7 mouse cellular contexts compared by ENCODE assay signal in genomic region chr3:89534566-89535097, GRCm38 (mm10). TPM values are rescaled to one million over a fixed set of nuclear protein-coding genes. Genes with fewer than 3 reads are reported as not detected.
A peak's percentile ranks its signal among the peaks of the same experiment; 100 is the strongest.
DNase-seq lines count a peak whose midpoint lies in the region; ATAC-seq and TF ChIP-seq lines count a peak whose summit lies in the region.

No protein-coding gene starts in this region.

- H3K9ac ChIP-seq in neural tube, embryonic 13.5 days: no peak overlapping the region
- no peak overlapping the region for H3K9ac ChIP-seq in heart, embryonic 14.5 days (ENCODE audit: low read length)
- no peak overlapping the region for H3K9ac ChIP-seq in neural tube, embryonic 14.5 days (replicated peaks; ENCODE audit: low read depth, low read length)

- no peaks in the 10 kb centered on the region for H3K9me3 ChIP-seq in neural tube, embryonic 13.5 days
- H3K9me3 ChIP-seq in heart, embryonic 14.5 days (ENCODE audit: control insufficient read depth, low read length): no peaks in the 10 kb centered on the region
- no peaks in the 10 kb centered on the region for H3K9me3 ChIP-seq in neural tube, embryonic 14.5 days (ENCODE audit: control insufficient read depth, low read length)

- 0 out of 2 replicates have a peak overlapping the region, but pooled peaks have one; percentile 23 for H3K27ac ChIP-seq in neural tube, embryonic 13.5 days (replicated peaks)
- H3K27ac ChIP-seq in cerebellum, adult 2 months (ENCODE audit: insufficient read depth, low read length): no peak overlapping the region
- H3K27ac ChIP-seq in heart, embryonic 14.5 days (replicated peaks in 1 of 2; ENCODE audit: control insufficient read depth in 1 of 2, insufficient read depth in 1 of 2, low read depth in 2 of 2, low read length in 2 of 2): peak overlapping the region in 1 of 2 experiments; percentile 34; a peak in 1 of 4 replicates
- no peak overlapping the region for H3K27ac ChIP-seq in neural tube, embryonic 14.5 days (ENCODE audit: low read depth, low read length)

- TF ChIP-seq CTCF in cerebellum, adult 2 months (IDR thresholded peaks at IDR 0.05; ENCODE audit: borderline replicate concordance, insufficient read depth, low read depth, low read length): no peak

- no peak overlapping the region for H3K4me3 ChIP-seq in neural tube, embryonic 13.5 days
- no peak overlapping the region for H3K4me3 ChIP-seq in cerebellum, adult 2 months (replicated peaks; ENCODE audit: insufficient read depth, low read depth, low read length)
- H3K4me3 ChIP-seq in heart, embryonic 14.5 days (ENCODE audit: control insufficient read depth in 1 of 2, insufficient read depth in 1 of 2, low read depth in 1 of 2, low read length in 2 of 2): no peak overlapping the region
- no peak overlapping the region for H3K4me3 ChIP-seq in neural tube, embryonic 14.5 days (ENCODE audit: low read depth, low read length)

- 42% methylated on average over 6 of the region's 6 CpGs for WGBS in neural tube, embryonic 13.5 days
- 2% methylated on average over 6 of the region's 6 CpGs for WGBS in cerebellum, adult 2 months
- 7% methylated on average over 6 of the region's 6 CpGs for WGBS in heart, embryonic 14.5 days
- WGBS in neural tube, embryonic 14.5 days: 38% methylated on average over 6 of the region's 6 CpGs

- TF ChIP-seq POLR2A in cerebellum, adult 2 months (IDR thresholded peaks at IDR 0.05; ENCODE audit: borderline replicate concordance, insufficient read depth, low read length): no peak

- no peaks in the 10 kb centered on the region for H3K36me3 ChIP-seq in neural tube, embryonic 13.5 days
- H3K36me3 ChIP-seq in heart, embryonic 14.5 days (ENCODE audit: control insufficient read depth, insufficient read depth, low read length): no peaks in the 10 kb centered on the region
- no peaks in the 10 kb centered on the region for H3K36me3 ChIP-seq in neural tube, embryonic 14.5 days (ENCODE audit: control insufficient read depth, insufficient read depth, low read length)

- peaks cover 11% of the 10 kb centered on the region for H3K4me1 ChIP-seq in neural tube, embryonic 13.5 days (replicated peaks)
- peaks cover 6% of the 10 kb centered on the region for H3K4me1 ChIP-seq in cerebellum, adult 2 months (ENCODE audit: control insufficient read depth, insufficient read depth, low read length)
- H3K4me1 ChIP-seq in heart, embryonic 14.5 days (ENCODE audit: control insufficient read depth in 2 of 2, insufficient read depth in 2 of 2, low read length in 2 of 2): peaks cover 8 to 13% of the 10 kb centered on the region in 2 experiments
- no peaks in the 10 kb centered on the region for H3K4me1 ChIP-seq in neural tube, embryonic 14.5 days (ENCODE audit: control insufficient read depth, insufficient read depth, low read length)

- H3K4me2 ChIP-seq in neural tube, embryonic 13.5 days: no peak overlapping the region
- H3K4me2 ChIP-seq in heart, embryonic 14.5 days (ENCODE audit: low read length): no peak overlapping the region
- no peak overlapping the region for H3K4me2 ChIP-seq in neural tube, embryonic 14.5 days (ENCODE audit: low read depth, low read length)

- peak; percentile 57; the same call in 1 of the 2 replicates for ATAC-seq in neural tube, embryonic 13.5 days (ENCODE audit: low read depth)
- ATAC-seq in heart, embryonic 14.5 days (ENCODE audit: insufficient number of reproducible peaks, insufficient read depth, low FRiP score, low read depth): peak; percentile 58; the same call in 1 of the 2 replicates
- peak; percentile 61; the same call in 1 of the 2 replicates for ATAC-seq in neural tube, embryonic 14.5 days (ENCODE audit: low read depth)

- no peak for DNase-seq in neural tube, embryonic 10.5 days (ENCODE audit: extremely low spot score, low spot score)
- DNase-seq in cerebellum, adult 2 months: peak; percentile 77 to 87
- DNase-seq in natural killer cell, adult 2 months (ENCODE audit: low spot score in 2 of 2): no peak
- no peak for DNase-seq in layer of hippocampus, postnatal 25 days (ENCODE audit: extremely low spot score in 1 of 2, low spot score in 1 of 2)

- H3K27me3 ChIP-seq in neural tube, embryonic 13.5 days: no peaks in the 10 kb centered on the region
- no peaks in the 10 kb centered on the region; the same call in 1 of the 2 replicates for H3K27me3 ChIP-seq in cerebellum, adult 2 months (ENCODE audit: control insufficient read depth, insufficient read depth, low read length)
- peaks cover 34% of the 10 kb centered on the region for H3K27me3 ChIP-seq in heart, embryonic 14.5 days (ENCODE audit: control insufficient read depth, insufficient read depth, low read length)
- H3K27me3 ChIP-seq in neural tube, embryonic 14.5 days (ENCODE audit: control insufficient read depth, insufficient read depth, low read length): no peaks in the 10 kb centered on the region

RNA-seq across cellular contexts. Expression of gene Kcnn3, which starts 14.7 kb away (rescaled TPM):
- polyA plus RNA-seq in neural tube, embryonic 13.5 days (2015; fragmentation: Nextera tagmentation; extraction: Ambion mirVana): 4.8 and 5.5 TPM in 2 replicates
- polyA plus RNA-seq in cerebellum, adult 2 months (2012; rRNA removed): 6.1 and 6.2 TPM in 2 replicates
- polyA plus RNA-seq in heart, embryonic 14.5 days (2014; fragmentation: Nextera tagmentation; extraction: Ambion mirVana): 2.4 and 3.1 TPM in 2 replicates
- 6.1 and 9.9 TPM in 2 replicates for polyA plus RNA-seq in neural tube, embryonic 14.5 days (2014; fragmentation: Nextera tagmentation; extraction: Ambion mirVana)
- total RNA-seq in layer of hippocampus, postnatal 25 days (2021): 10 to 100 TPM; 22.9 to 23.5 TPM

Comparison
In these comparisons a context has a peak if more than half of its experiments do, and no peak if none do; other contexts are left out.
1. DNase-seq: peak in cerebellum, adult 2 months (2 of 2); none in neural tube, embryonic 10.5 days (single experiment), natural killer cell, adult 2 months (0 of 2) and layer of hippocampus, postnatal 25 days (0 of 2).
2. Peak in every context shown above with its lines, with median percentiles within 50 percentile points of each other: ATAC-seq.